Comparison of ENCODE assay signal across 10 mouse cellular contexts in genomic region chr14:35326306-35326705, GRCm38 (mm10).
DNase-seq lines count a peak whose midpoint lies in the region; ATAC-seq lines count a peak whose summit lies in the region.
"Had no signal": no experiment of that assay in that cellular context is flagged by ENCODE, and none has a peak within 500 bp of the region (broad histone marks: within the 10 kb centered on the region; RNA-seq: fewer than 3 reads in every experiment).

No protein-coding gene starts in this region.

- no peak overlapping the region for H3K9ac ChIP-seq in kidney, embryonic 16.5 days (replicated peaks; ENCODE audit: low read length)
- H3K9ac ChIP-seq in neural tube, embryonic 11.5 days (ENCODE audit: low read length), result no peak overlapping the region
- no peak overlapping the region for H3K9ac ChIP-seq in neural tube, embryonic 15.5 days (replicated peaks)
- H3K9ac ChIP-seq: embryonic facial prominence, embryonic 13.5 days had no signal

- no peaks in the 10 kb centered on the region for H3K4me1 ChIP-seq in kidney, embryonic 16.5 days (ENCODE audit: insufficient read depth, low read length)
- H3K4me1 ChIP-seq in neural tube, embryonic 11.5 days (ENCODE audit: control insufficient read depth, insufficient read depth, low read length), result no peaks in the 10 kb centered on the region
- no peaks in the 10 kb centered on the region for H3K4me1 ChIP-seq in neural tube, embryonic 15.5 days
- H3K4me1 ChIP-seq: embryonic facial prominence, embryonic 13.5 days had no signal

- DNase-seq in kidney, adult 9 months, result peak; percentile 3
- peak; percentile 14 for DNase-seq in neural tube, embryonic 11.5 days (ENCODE audit: low spot score)
- peak; percentile 43 for DNase-seq in embryo, embryonic 10 days (ENCODE audit: low spot score)
- peak; percentile 43 for DNase-seq in retina, postnatal 1 day
- DNase-seq in heart, adult 8-10 months (ENCODE audit: low spot score), result no peak
- DNase-seq: thymus, postnatal 25 days had no signal

- no peak overlapping the region for H3K4me2 ChIP-seq in kidney, embryonic 16.5 days (replicated peaks; ENCODE audit: low read depth, low read length)
- H3K4me2 ChIP-seq in neural tube, embryonic 11.5 days (ENCODE audit: low read depth), result no peak overlapping the region
- no peak overlapping the region for H3K4me2 ChIP-seq in neural tube, embryonic 15.5 days
- H3K4me2 ChIP-seq: embryonic facial prominence, embryonic 13.5 days had no signal

- no peaks in the 10 kb centered on the region for H3K9me3 ChIP-seq in kidney, embryonic 16.5 days (ENCODE audit: low read length)
- no peaks in the 10 kb centered on the region for H3K9me3 ChIP-seq in neural tube, embryonic 11.5 days (ENCODE audit: control insufficient read depth, low read length)
- no peaks in the 10 kb centered on the region for H3K9me3 ChIP-seq in neural tube, embryonic 15.5 days (replicated peaks)
- H3K9me3 ChIP-seq: embryonic facial prominence, embryonic 13.5 days had no signal

- no peaks in the 10 kb centered on the region for H3K36me3 ChIP-seq in kidney, embryonic 16.5 days (ENCODE audit: insufficient read depth, low read length)
- H3K36me3 ChIP-seq in neural tube, embryonic 11.5 days (ENCODE audit: control insufficient read depth, insufficient read depth, low read length), result no peaks in the 10 kb centered on the region
- H3K36me3 ChIP-seq in neural tube, embryonic 15.5 days, result no peaks in the 10 kb centered on the region; the same call in none of the 2 replicates
- H3K36me3 ChIP-seq: embryonic facial prominence, embryonic 13.5 days had no signal

- no peaks in the 10 kb centered on the region for H3K27me3 ChIP-seq in kidney, embryonic 16.5 days (ENCODE audit: insufficient read depth, low read length)
- no peaks in the 10 kb centered on the region for H3K27me3 ChIP-seq in neural tube, embryonic 11.5 days (ENCODE audit: control insufficient read depth, insufficient read depth, low read length)
- H3K27me3 ChIP-seq in neural tube, embryonic 15.5 days (replicated peaks), result no peaks in the 10 kb centered on the region
- H3K27me3 ChIP-seq: embryonic facial prominence, embryonic 13.5 days had no signal

- H3K27ac ChIP-seq in kidney, embryonic 16.5 days (ENCODE audit: low read length), result no peak overlapping the region
- no peak overlapping the region for H3K27ac ChIP-seq in neural tube, embryonic 11.5 days (ENCODE audit: low read depth, low read length)
- H3K27ac ChIP-seq in neural tube, embryonic 15.5 days (replicated peaks), result no peak overlapping the region
- H3K27ac ChIP-seq: embryonic facial prominence, embryonic 13.5 days; macrophage had no signal

- ATAC-seq in kidney, embryonic 16.5 days (ENCODE audit: low FRiP score, low TSS enrichment), result no peak
- ATAC-seq in neural tube, embryonic 11.5 days (ENCODE audit: insufficient read depth, low FRiP score, low TSS enrichment), result no peak
- no peak for ATAC-seq in neural tube, embryonic 15.5 days (ENCODE audit: low FRiP score)

- 77% methylated on average over 1 of the region's 1 CpGs for WGBS in kidney, embryonic 16.5 days
- 62% methylated on average over 1 of the region's 1 CpGs for WGBS in neural tube, embryonic 11.5 days
- WGBS in neural tube, embryonic 15.5 days, result 74% methylated on average over 1 of the region's 1 CpGs

- H3K4me3 ChIP-seq in kidney, embryonic 16.5 days (ENCODE audit: low read length), result no peak overlapping the region
- no peak overlapping the region for H3K4me3 ChIP-seq in neural tube, embryonic 11.5 days (ENCODE audit: low read depth, low read length)
- H3K4me3 ChIP-seq in neural tube, embryonic 15.5 days (replicated peaks), result no peak overlapping the region
- H3K4me3 ChIP-seq: embryonic facial prominence, embryonic 13.5 days had no signal
